Mouse (Mus musculus) heart, embryonic 16.5 days (tissue): ENCODE data around the gene Gm21915. TPM values are rescaled to one million over a fixed set of nuclear protein-coding genes. Genes with fewer than 3 reads are reported as not detected.

Source experiments
- ATAC-seq: fragments of 200-750 bp; cut with Nextera tagmentation; replicated peaks from 2 replicates; pipeline ENCODE4 v1.8.0; 2017; ENCODE audit warnings: moderate number of reproducible peaks; ENCODE audit not compliant: insufficient read depth, low FRiP score; ENCODE audit errors: extremely low read depth
- H3K27ac ChIP-seq: fragments of 300-500 bp; sonication (generic); 2 replicates; pipeline ENCODE4 v1.5.1; 2014; ENCODE audit warnings: mild to moderate bottlenecking, low read length, control low read depth, moderate library complexity
- H3K27me3 ChIP-seq: fragments of 300-500 bp; sonication (generic); 2 replicates; pipeline ENCODE4 v1.6.1; 2014; ENCODE audit warnings: low read length, mixed read lengths; ENCODE audit not compliant: control insufficient read depth, insufficient read depth
- H3K36me3 ChIP-seq: fragments of 300-500 bp; sonication (generic); 2 replicates; pipeline ENCODE4 v1.6.1; 2014; ENCODE audit not compliant: control insufficient read depth, insufficient read depth
- H3K4me1 ChIP-seq: fragments of 300-500 bp; sonication (generic); 2 replicates; pipeline ENCODE4 v1.6.1; 2014; ENCODE audit warnings: low read length, mixed read lengths; ENCODE audit not compliant: control insufficient read depth, insufficient read depth
- H3K4me2 ChIP-seq: fragments of 300-500 bp; sonication (generic); 2 replicates; pipeline ENCODE4 v1.6.1; 2014; ENCODE audit warnings: low read depth, mild to moderate bottlenecking, control low read depth, low read length
- H3K4me3 ChIP-seq: fragments of 300-500 bp; sonication (generic); 2 replicates; pipeline ENCODE4 v1.5.1; 2014; ENCODE audit warnings: mild to moderate bottlenecking, control low read depth, low read length
- H3K9ac ChIP-seq: fragments of 300-500 bp; sonication (generic); 2 replicates; pipeline ENCODE4 v1.6.1; 2014; ENCODE audit warnings: low read length, control low read depth
- H3K9me3 ChIP-seq: fragments of 300-500 bp; sonication (generic); replicated peaks from 2 replicates; pipeline ENCODE4 v1.6.1; 2016; ENCODE audit warnings: low read length; ENCODE audit not compliant: control insufficient read depth
- WGBS: fragments of 180-500 bp; shearing (Covaris S2); extraction: QIAGEN DNeasy Blood & Tissue Kit; methylation state at CpG from one replicate; pipeline ENCODE4 v1.1.7; 2014; 5-methylcytosine and 5-hydroxymethylcytosine counted together
- polyA plus RNA-seq: library from polyadenylated mRNA; unstranded; fragments of >200 nt; fragmentation: Nextera tagmentation; extraction: Ambion mirVana; gene quantifications from 2 replicates; pipeline ENCODE4 v1.2.1, GENCODE M21; 2015

The Gm21915 gene
- polyA plus RNA-seq, 1 experiment from 2014 or later, result not detected

- Histone ChIP-seq H3K4me2 (no peak overlapping the region), H3K27me3 (no peaks in the 10 kb centered on the region), H3K4me3 (no peak overlapping the region), H3K4me1 (no peaks in the 10 kb centered on the region), H3K9ac (no peak overlapping the region), H3K27ac (no peak overlapping the region), H3K36me3 (no peaks in the 10 kb centered on the region), H3K9me3 (no peaks in the 10 kb centered on the region)
- ATAC-seq, result no peak
- WGBS, result 78% methylated on average over 5 of the region's 5 CpGs
These were observed 29.8 kb downstream of the Gm21915 start for GRCm38 (mm10) chr9:40700253-40700652.

- H3K27ac ChIP-seq, result no peak overlapping the region
- H3K9me3 ChIP-seq, result no peaks in the 10 kb centered on the region
- no peaks in the 10 kb centered on the region for H3K4me1 ChIP-seq
- H3K36me3 ChIP-seq, result no peaks in the 10 kb centered on the region
- no peak overlapping the region for H3K9ac ChIP-seq
- no peaks in the 10 kb centered on the region for H3K27me3 ChIP-seq
- WGBS, result 45% methylated on average over 10 of the region's 10 CpGs
- no peak for ATAC-seq
- H3K4me3 ChIP-seq, result no peak overlapping the region
- no peak overlapping the region for H3K4me2 ChIP-seq
These were observed 34.2 kb downstream of the Gm21915 start for GRCm38 (mm10) chr9:40704364-40705276.

- Histone ChIP-seq H3K9ac (no peak overlapping the region), H3K4me2 (no peak overlapping the region), H3K4me3 (no peak overlapping the region), H3K36me3 (no peaks in the 10 kb centered on the region), H3K27ac (no peak overlapping the region), H3K27me3 (no peaks in the 10 kb centered on the region), H3K4me1 (0 out of 2 replicates have a peak, but pooled peaks cover 3% of the 10 kb centered on the region), H3K9me3 (no peaks in the 10 kb centered on the region)
- ATAC-seq, result no peak
- WGBS, result 70% methylated on average over 12 of the region's 12 CpGs
These were observed 38.2 kb downstream of the Gm21915 start for GRCm38 (mm10) chr9:40708448-40709140.

- no peak for ATAC-seq
- no peak overlapping the region for H3K27ac ChIP-seq
- 0 out of 2 replicates have a peak, but pooled peaks cover 3% of the 10 kb centered on the region for H3K4me1 ChIP-seq
- 78% methylated on average over 7 of the region's 7 CpGs for WGBS
- no peaks in the 10 kb centered on the region for H3K9me3 ChIP-seq
- H3K4me3 ChIP-seq, result no peak overlapping the region
- no peaks in the 10 kb centered on the region for H3K36me3 ChIP-seq
- no peak overlapping the region for H3K4me2 ChIP-seq
- H3K27me3 ChIP-seq, result no peaks in the 10 kb centered on the region
- no peak overlapping the region for H3K9ac ChIP-seq
These were observed 38.7 kb downstream of the Gm21915 start for GRCm38 (mm10) chr9:40709141-40709537.

- Histone ChIP-seq H3K4me1 (0 out of 2 replicates have a peak, but pooled peaks cover 3% of the 10 kb centered on the region), H3K27ac (no peak overlapping the region), H3K9me3 (no peaks in the 10 kb centered on the region), H3K9ac (no peak overlapping the region), H3K27me3 (no peaks in the 10 kb centered on the region), H3K4me3 (no peak overlapping the region), H3K4me2 (no peak overlapping the region), H3K36me3 (no peaks in the 10 kb centered on the region)
- 49% methylated on average over 3 of the region's 3 CpGs for WGBS
- no peak for ATAC-seq
These were observed 39.2 kb downstream of the Gm21915 start for GRCm38 (mm10) chr9:40709587-40709986.

GRCm38 (mm10) chr9:40709991-40710390, 39.6 kb downstream of the Gm21915 start:
- ATAC-seq, result no peak
- Histone ChIP-seq H3K36me3 (no peaks in the 10 kb centered on the region), H3K4me1 (0 out of 2 replicates have a peak, but pooled peaks cover 3% of the 10 kb centered on the region), H3K9me3 (no peaks in the 10 kb centered on the region), H3K27ac (no peak overlapping the region), H3K9ac (no peak overlapping the region), H3K4me3 (no peak overlapping the region), H3K4me2 (no peak overlapping the region), H3K27me3 (no peaks in the 10 kb centered on the region)
- 45% methylated on average over 3 of the region's 3 CpGs for WGBS

GRCm38 (mm10) chr9:40711654-40712053, 41.2 kb downstream of the Gm21915 start:
- Histone ChIP-seq H3K4me2 (no peak overlapping the region), H3K9ac (no peak overlapping the region)

GRCm38 (mm10) chr9:40717182-40717874, 46.9 kb downstream of the Gm21915 start:
- Histone ChIP-seq H3K27ac (no peak overlapping the region), H3K4me2 (peak overlapping the region; percentile 27)

More at GRCm38 (mm10) chr9:40711654-40712053, 41.2 kb downstream of the Gm21915 start:
- 0 out of 2 replicates have a peak, but pooled peaks have one; percentile 69 for ATAC-seq
- Histone ChIP-seq H3K4me3 (no peak overlapping the region), H3K36me3 (no peaks in the 10 kb centered on the region), H3K9me3 (no peaks in the 10 kb centered on the region), H3K4me1 (0 out of 2 replicates have a peak, but pooled peaks cover 3% of the 10 kb centered on the region), H3K27me3 (no peaks in the 10 kb centered on the region), H3K27ac (peak overlapping the region; percentile 83)
- WGBS, result 44% methylated on average over 4 of the region's 4 CpGs

More at GRCm38 (mm10) chr9:40717182-40717874, 46.9 kb downstream of the Gm21915 start:
- Histone ChIP-seq H3K4me1 (no peaks in the 10 kb centered on the region), H3K36me3 (no peaks in the 10 kb centered on the region), H3K27me3 (no peaks in the 10 kb centered on the region), H3K9ac (no peak overlapping the region), H3K9me3 (no peaks in the 10 kb centered on the region), H3K4me3 (no peak overlapping the region)
- no peak for ATAC-seq
- 58% methylated on average over 18 of the region's 18 CpGs for WGBS
